Mouse (Mus musculus) liver, embryonic 14 days (tissue): ENCODE data around the gene Wdr83. TPM values are rescaled to one million over a fixed set of nuclear protein-coding genes. Genes with fewer than 3 reads are reported as not detected.

ENCODE experiments used
- polyA plus RNA-seq: library from polyadenylated mRNA; depleted of rRNA; stranded (reverse); fragments of >200 nt; gene quantifications from 2 replicates; pipeline ENCODE4 v1.2.3, GENCODE M21; 2012; rRNA removed

Gene Wdr83
- polyA plus RNA-seq = 24.8 and 26.1 TPM in 2 replicates

GRCm38 (mm10) chr8:85081216-85081555, at the start of gene Wdr83:
Gene Wdr83 (minus strand): TSS chr8:85081306.

GRCm38 (mm10) chr8:85122995-85123394, 41.9 kb upstream of the Wdr83 start, which contains the start of gene Zfp791:
Gene Zfp791 (minus strand): TSS chr8:85123095.

GRCm38 (mm10) chr8:85083108-85083813, 2.2 kb upstream of the Wdr83 start, which contains the start of gene Man2b1:
Gene Man2b1 (plus strand): TSS chr8:85083270.

GRCm38 (mm10) chr8:85080532-85081215, 432 bp downstream of the Wdr83 start, which contains the start of gene Wdr83os:
Gene Wdr83os (plus strand): TSS chr8:85080740.

GRCm38 (mm10) chr8:85071514-85072281, 9.4 kb downstream of the Wdr83 start, which contains the start of gene Dhps:
Gene Dhps (plus strand): TSS chr8:85071757.

GRCm38 (mm10) chr8:85067982-85068381, 13.1 kb downstream of the Wdr83 start, which contains the start of gene Gm5741:
Gene Gm5741 (minus strand): TSS chr8:85067982.

GRCm38 (mm10) chr8:85059879-85060616, 21.1 kb downstream of the Wdr83 start, which contains the start of gene Fbxw9:
Gene Fbxw9 (plus strand): TSS chr8:85060055.

GRCm38 (mm10) chr8:85036718-85037365, 44.3 kb downstream of the Wdr83 start, which contains the start of gene Tnpo2:
Gene Tnpo2 (plus strand): TSS chr8:85036915.

GRCm38 (mm10) chr8:85026670-85027515, 54.2 kb downstream of the Wdr83 start, which contains the start of gene Trir:
Gene Trir (plus strand): TSS chr8:85026823.

GRCm38 (mm10) chr8:85025098-85025932, 55.8 kb downstream of the Wdr83 start, which contains the start of gene Asna1:
Gene Asna1 (minus strand): TSS chr8:85025281.

Other genes with a start within 250 kb of the Wdr83 start
- 29.9 and 31.7 TPM in 2 replicates for gene Gadd45gip1, start 249.8 kb downstream of the Wdr83 start, polyA plus RNA-seq
- 116 and 127 TPM in 2 replicates for gene Rad23a, start 240.6 kb downstream of the Wdr83 start, polyA plus RNA-seq
- gene Calr, start 234.4 kb downstream of the Wdr83 start, polyA plus RNA-seq = 310 and 322 TPM in 2 replicates
- 50.9 and 57.3 TPM in 2 replicates for gene Farsa, start 224.3 kb downstream of the Wdr83 start, polyA plus RNA-seq
- gene Syce2, start 209.2 kb downstream of the Wdr83 start, polyA plus RNA-seq = 30.4 and 31.4 TPM in 2 replicates
- gene Gcdh, start 187.4 kb downstream of the Wdr83 start, polyA plus RNA-seq = 29.5 and 35.0 TPM in 2 replicates
- 177 and 217 TPM in 2 replicates for gene Klf1, start 179.4 kb downstream of the Wdr83 start, polyA plus RNA-seq
- 8.3 and 10.6 TPM in 2 replicates for gene Dnase2a, start 172.7 kb downstream of the Wdr83 start, polyA plus RNA-seq
- gene Mast1, start 143.9 kb downstream of the Wdr83 start, polyA plus RNA-seq = 0.03 and 0.05 TPM in 2 replicates
- not detected in 2 replicates for gene Rtbdn, start 134.3 kb downstream of the Wdr83 start, polyA plus RNA-seq
- not detected in 2 replicates for gene Gm49661, start 111.9 kb downstream of the Wdr83 start, polyA plus RNA-seq
- 1,069 and 1,310 TPM in 2 replicates for gene Prdx2, start 111.7 kb downstream of the Wdr83 start, polyA plus RNA-seq
- 57.5 and 63.1 TPM in 2 replicates for gene Rnaseh2a, start 111.5 kb downstream of the Wdr83 start, polyA plus RNA-seq
- 7.7 and 8.0 TPM in 2 replicates for gene Junb, start 102.6 kb downstream of the Wdr83 start, polyA plus RNA-seq
- 4.1 and 4.6 TPM in 2 replicates for gene Hook2, start 90.7 kb downstream of the Wdr83 start, polyA plus RNA-seq
- gene Best2, start 66.8 kb downstream of the Wdr83 start, polyA plus RNA-seq = not detected in 2 replicates
- gene Asna1, start 56.0 kb downstream of the Wdr83 start, polyA plus RNA-seq = 76.1 and 91.5 TPM in 2 replicates
- gene Trir, start 54.5 kb downstream of the Wdr83 start, polyA plus RNA-seq = 99.1 and 106 TPM in 2 replicates
- gene Tnpo2, start 44.4 kb downstream of the Wdr83 start, polyA plus RNA-seq = 23.4 and 27.0 TPM in 2 replicates
- gene Fbxw9, start 21.3 kb downstream of the Wdr83 start, polyA plus RNA-seq = 7.6 and 9.4 TPM in 2 replicates
- 0.22 and 0.31 TPM in 2 replicates for gene Gm5741, start 13.3 kb downstream of the Wdr83 start, polyA plus RNA-seq
- 20.6 and 21.6 TPM in 2 replicates for gene Dhps, start 9.5 kb downstream of the Wdr83 start, polyA plus RNA-seq
- gene Wdr83os, start 566 bp downstream of the Wdr83 start, polyA plus RNA-seq = 37.6 and 44.1 TPM in 2 replicates
- gene Man2b1, start 2.0 kb upstream of the Wdr83 start, polyA plus RNA-seq = 15.9 and 21.5 TPM in 2 replicates
- 0.97 and 1.1 TPM in 2 replicates for gene Zfp791, start 41.8 kb upstream of the Wdr83 start, polyA plus RNA-seq
- not detected in 2 replicates for gene Cks1brt, start 70.6 kb upstream of the Wdr83 start, polyA plus RNA-seq
- gene Olfr371, start 144.7 kb upstream of the Wdr83 start, polyA plus RNA-seq = not detected in 2 replicates
- gene Orc6, start 218.3 kb upstream of the Wdr83 start, polyA plus RNA-seq = 77.9 and 84.9 TPM in 2 replicates
- 35.2 and 44.8 TPM in 2 replicates for gene Vps35, start 218.5 kb upstream of the Wdr83 start, polyA plus RNA-seq